Mouse (Mus musculus) cerebellum, adult 2 months (tissue): Measurements from ENCODE around the gene Adi1.

Experiments used
- CTCF ChIP-seq: fragments of 200-500 bp; IDR thresholded peaks from 2 replicates; pipeline ENCODE4 v1.5.1; 2011; ENCODE audit warnings: low read depth, mild to moderate bottlenecking, control low read depth, low read length, moderate library complexity, borderline replicate concordance; ENCODE audit not compliant: insufficient read depth
- POLR2A ChIP-seq: fragments of 200-500 bp; IDR thresholded peaks from 2 replicates; pipeline ENCODE4 v1.6.1; 2011; ENCODE audit warnings: low read length, control low read depth, borderline replicate concordance; ENCODE audit not compliant: insufficient read depth

DNA sequence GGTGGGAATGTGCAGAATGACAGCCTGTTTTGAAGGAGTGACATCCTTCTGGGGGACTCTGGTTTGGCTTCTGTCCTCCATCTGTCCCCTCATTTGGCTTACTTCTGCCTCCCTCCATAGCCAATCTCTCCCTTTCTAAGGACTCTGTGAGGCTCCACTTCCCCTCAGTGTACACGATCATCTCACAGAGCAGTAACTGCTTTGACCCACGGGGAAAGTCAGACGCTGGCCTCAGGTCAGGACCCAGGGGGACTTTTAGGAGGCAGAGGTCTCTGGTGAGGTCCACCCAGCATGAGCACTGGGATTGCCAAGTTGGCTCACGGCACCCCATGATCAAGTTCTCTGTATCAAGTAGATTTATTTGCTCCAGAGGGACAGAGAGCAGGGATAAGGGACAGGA is 33.1 kb downstream of the Adi1 start:
- no peak for TF ChIP-seq POLR2A
- no peak for TF ChIP-seq CTCF
